Mouse (Mus musculus) adrenal gland, adult 2 months (tissue): ENCODE results near the gene Nr2f1. TPM values are rescaled to one million over a fixed set of nuclear protein-coding genes. Genes with fewer than 3 reads are reported as not detected.

Source experiments
- DNase-seq: peaks from one replicate; pipeline ENCODE4 v3.0.0; 2021
- polyA plus RNA-seq: library from polyadenylated mRNA; depleted of rRNA; stranded (reverse); fragments of >200 nt; gene quantifications from 2 replicates; pipeline ENCODE4 v1.2.3, GENCODE M21; 2012; rRNA removed
- total RNA-seq, 2 experiments: library from RNA; stranded (reverse); gene quantifications; 2 replicates each; pipeline ENCODE4 v1.2.3; 2021

Gene Nr2f1
- total and polyA plus RNA-seq, 3 experiments, result 18.2 to 97.9 (median 22.7) TPM

DNA sequence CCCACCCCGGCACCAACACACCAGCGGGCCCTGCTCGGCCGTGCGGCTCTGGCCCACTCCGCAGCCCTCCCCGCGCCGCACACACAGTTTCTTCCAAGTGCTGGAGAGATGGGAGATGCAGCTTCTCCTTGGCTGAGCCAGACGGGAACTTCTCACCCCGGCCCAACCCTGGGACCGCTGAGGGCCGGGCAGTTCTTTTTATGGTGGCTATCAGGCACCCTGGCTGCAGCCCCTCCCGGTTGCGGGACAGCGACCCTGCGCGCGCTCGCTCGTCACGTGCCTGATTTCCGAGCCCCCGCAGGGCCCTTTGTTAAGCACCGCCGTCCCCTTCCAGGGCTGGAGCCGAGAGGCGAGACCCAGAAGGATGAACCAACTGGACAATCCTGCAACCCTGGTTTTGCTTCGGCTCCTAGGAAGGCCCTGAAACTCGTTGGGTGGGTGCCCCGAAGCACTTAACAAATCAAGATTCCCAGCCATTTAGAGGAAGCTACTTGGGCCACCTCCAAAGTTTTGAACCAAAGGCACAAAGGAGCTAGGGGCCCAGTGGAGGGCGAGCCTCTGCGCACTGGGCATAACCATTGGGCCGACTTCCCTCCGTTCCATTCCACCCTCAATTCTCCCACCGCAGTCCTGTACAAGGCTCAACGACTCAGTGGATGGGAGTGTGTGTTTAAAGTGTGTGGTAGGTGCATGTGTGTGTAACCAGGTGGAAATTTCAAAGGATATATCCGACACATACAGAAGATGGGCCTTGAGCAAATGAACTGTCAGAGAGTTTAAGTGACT, 20.1 kb downstream of the Nr2f1 start:
- peak; percentile 5 for DNase-seq

DNA sequence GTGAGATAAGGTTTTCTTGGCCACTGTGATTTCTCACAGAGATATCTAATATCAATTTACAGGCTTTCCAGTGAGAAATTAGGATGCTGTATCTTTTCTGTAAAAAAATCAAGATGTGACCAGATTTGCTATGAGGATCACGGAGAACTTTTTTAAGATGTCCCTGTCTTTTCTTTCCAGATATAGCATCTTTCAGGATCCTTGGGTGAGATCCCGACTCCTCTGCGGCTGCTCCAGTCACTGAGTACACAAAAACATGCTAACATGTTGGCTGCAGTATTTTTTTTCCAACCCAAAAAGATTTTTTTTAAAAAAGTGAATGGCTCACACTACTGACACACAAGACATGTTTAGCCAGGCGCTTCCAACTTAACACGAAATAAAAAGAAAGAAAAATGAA, 20.8 kb downstream of the Nr2f1 start:
- DNase-seq, result no peak

DNA sequence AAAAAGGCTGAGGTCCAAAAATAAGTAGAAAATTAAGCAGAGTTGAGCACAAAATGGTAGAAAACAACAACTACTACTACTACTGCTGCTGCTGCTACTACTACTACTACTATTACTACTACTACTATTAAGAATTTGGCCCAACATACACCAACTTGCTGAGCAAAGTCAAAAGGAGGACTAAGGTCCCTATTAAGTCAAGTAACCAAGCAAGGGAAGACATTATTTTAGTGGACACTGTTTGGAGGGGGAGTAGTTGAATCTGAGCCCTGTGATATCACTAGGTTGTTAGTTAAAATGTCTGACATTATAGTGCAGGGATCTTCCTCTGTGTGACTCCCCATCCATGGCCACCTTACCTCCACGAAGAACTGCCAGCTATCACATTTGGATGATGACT, 21.5 kb downstream of the Nr2f1 start:
- no peak for DNase-seq

DNA sequence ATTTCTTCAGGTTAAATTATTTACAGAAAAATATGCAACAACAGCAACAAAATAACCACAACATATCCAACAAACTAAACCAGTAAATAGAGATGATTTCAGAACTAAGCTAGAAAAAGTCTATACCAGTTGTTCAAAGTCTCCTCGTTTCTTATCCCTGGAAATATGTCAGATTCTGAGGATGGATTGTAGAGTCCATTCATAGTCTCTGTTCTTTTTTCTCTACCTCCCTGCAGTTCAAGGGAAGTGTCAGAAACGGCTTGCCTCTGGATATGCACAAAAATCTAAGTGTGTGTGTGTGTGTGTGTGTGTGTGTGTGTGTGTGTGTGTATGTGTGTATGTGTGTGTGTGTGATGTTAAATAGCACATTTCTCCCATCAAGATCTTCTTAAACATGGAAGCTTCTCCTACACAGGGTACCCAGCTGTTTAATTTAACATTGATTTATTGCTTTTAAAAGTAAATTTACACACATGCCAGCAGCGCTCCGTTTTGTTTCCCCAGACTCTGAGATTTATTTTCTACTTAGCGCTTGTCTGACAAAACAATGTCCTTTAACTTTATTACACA, 22.1 kb downstream of the Nr2f1 start:
- DNase-seq, result no peak

DNA sequence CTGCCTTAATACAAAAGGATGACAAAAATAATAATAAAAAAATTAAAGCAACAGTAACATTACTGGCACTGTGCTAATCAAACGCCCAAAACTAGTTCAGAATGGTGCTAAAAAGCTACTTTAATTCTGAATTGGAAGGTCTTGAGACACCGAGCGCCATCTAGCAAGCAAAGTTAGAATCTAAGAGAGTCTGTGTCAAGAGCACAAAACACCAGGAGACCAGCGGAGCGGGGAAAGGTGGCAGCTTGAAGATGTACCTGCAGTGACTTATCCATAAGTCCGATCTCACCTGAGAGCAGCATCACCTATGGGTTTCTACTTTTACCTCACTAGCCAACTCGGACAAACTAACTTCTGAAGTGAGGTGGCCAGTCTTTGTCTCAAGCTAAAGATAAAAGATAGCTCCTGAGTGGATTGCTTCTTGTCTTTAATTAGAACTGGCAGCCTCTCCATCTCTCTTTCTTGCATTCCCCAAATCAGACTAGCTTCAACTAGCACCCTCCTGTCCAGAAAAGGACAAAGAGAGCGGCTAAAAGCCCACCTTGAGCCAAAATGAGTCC, 23.7 kb downstream of the Nr2f1 start:
- peak; percentile 13 for DNase-seq

DNA sequence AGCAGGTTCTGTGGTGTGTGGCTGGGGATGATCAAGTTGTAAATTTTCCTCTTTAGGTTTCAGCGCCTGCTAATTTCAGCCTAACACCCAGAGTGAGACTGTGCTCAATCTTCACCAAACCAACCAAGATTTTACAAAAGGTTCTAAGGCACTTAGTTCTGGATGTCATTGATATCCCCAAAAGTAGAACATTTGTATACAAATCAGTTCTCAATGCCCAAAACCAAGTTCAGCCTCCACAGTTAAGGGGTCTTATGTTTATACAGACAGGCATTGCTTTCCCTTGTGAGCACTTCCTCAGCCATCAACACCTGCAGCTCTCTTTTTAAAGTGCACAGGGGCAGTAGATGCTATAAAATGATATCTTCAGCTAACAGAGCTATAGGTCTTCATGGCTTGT, 24.7 kb downstream of the Nr2f1 start:
- DNase-seq, result no peak

DNA sequence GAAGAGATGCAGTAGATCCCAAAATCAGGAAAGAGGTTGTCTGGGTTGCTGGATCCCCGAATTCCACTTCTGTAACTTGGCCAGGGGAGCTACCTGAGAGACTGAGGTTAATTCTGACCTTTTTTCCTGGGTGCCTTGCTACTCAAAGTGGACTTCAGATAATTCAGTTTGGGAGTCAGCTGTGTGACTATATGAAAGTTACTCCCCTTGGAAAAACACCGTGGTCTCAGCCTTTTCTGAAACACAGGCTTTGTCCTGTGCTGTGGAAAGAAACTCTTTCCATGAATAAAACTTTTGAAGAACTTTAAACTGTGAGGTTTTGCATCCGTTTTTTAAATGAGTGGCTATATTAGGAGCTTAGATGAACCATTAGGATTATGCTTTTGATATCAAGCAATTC, 25.4 kb downstream of the Nr2f1 start:
- DNase-seq, result no peak

DNA sequence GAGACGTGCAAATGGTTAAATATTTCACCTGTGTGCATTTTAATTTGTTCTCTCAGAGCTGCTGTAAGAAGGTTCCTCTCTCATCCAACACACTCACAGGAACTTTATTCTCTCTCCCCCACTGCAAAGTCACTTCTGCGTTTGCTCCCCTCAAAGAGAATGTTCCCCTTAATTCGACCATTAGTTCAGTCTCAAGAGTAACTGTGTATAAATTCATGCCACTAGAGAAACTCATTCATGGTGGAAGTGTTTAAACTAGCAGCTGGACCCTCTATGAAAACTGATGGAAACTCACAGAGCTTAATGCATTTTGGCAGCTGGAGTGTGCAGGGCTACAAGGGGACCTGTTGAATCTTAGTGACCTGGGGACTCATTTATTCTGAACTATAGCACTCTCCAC, 26.7 kb downstream of the Nr2f1 start:
- DNase-seq, result no peak

DNA sequence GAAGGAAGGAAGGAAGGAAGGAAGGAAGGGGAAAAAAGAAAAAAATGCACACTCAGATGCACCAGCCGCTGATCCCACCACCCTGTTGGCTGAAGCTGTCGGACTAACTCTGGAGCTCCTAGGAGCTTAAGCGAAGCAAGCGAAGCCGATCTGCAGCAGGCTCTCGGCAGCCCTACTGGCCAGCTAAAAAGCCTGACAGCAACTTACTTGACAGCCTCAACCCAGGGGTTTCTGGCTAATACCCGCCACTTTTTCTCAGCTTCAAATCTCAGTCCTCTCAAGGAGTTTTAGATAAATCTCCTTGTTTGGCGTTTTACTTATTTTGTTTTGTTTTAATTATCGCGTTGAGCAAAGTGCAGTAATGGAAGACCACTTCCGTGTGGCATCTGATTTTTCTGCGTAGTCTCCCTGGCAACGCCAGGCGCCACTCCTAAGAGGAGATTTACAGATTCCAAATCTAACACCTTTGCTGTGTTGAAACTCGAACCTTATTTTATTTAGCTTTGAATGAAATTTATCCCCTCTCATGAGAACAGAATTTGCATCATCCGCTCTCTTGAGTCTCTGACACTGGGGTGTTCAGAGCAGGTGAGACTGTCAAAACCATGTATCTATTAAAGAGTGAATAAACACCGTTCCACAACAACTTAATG, 27.4 kb downstream of the Nr2f1 start:
- no peak for DNase-seq

DNA sequence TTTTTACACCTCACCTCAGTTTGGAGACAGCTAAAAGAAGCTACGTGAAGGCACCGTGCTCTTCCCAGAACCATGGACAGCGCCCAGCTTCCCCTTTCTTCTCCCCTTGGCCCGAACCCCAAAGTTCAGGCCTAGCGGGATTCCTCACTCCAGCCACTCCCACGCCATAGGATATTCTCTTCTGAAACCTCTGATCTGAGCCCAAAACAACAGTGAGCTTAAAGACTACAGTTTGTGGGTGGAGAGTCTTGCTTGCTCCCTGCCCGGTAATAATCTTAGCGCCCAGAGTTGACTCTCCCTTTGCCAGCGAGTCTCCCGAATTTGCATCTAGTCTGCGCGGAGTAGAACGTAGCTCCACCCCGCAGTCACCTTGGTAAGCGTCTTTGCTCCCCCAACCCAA, 28.2 kb downstream of the Nr2f1 start:
- DNase-seq, result peak; percentile 34

DNA sequence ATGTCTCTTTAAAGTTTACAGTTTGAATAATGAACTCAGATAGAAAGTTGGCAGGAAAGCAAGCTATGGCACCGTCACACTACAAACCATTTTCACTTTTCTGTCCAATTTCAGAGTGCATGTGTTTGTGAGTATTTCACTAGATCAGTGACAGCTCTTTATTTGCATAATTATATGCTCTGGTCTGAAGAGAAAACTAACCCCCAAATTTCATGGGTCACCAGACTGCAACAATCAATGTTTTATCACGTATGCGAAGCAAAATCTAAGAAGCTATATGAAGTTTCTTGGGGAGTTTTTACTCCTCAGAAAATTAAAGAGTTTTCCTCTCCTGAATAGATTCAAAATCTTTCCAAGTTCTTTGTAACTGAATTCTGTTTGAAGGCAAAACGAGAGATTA, 31.4 kb downstream of the Nr2f1 start:
- no peak for DNase-seq

DNA sequence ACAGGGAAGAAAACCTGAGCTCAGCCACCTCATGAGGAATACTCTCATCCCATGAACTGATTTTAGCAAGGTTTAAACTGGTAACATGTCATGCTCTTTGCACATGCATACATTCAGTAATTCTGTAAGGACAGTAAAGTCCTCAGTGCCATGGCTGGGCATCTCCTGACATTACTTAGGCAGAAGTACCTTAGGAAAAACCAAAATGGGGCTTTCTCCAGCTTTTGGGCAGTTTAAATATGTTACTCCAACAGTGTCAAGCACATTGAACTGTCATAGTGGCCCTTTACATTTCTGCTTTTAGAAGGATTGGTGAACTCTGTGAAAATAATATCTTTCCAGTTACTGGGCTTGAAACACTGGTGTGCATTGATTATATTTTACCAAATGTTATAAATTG, 34.6 kb downstream of the Nr2f1 start:
- DNase-seq, result no peak

DNA sequence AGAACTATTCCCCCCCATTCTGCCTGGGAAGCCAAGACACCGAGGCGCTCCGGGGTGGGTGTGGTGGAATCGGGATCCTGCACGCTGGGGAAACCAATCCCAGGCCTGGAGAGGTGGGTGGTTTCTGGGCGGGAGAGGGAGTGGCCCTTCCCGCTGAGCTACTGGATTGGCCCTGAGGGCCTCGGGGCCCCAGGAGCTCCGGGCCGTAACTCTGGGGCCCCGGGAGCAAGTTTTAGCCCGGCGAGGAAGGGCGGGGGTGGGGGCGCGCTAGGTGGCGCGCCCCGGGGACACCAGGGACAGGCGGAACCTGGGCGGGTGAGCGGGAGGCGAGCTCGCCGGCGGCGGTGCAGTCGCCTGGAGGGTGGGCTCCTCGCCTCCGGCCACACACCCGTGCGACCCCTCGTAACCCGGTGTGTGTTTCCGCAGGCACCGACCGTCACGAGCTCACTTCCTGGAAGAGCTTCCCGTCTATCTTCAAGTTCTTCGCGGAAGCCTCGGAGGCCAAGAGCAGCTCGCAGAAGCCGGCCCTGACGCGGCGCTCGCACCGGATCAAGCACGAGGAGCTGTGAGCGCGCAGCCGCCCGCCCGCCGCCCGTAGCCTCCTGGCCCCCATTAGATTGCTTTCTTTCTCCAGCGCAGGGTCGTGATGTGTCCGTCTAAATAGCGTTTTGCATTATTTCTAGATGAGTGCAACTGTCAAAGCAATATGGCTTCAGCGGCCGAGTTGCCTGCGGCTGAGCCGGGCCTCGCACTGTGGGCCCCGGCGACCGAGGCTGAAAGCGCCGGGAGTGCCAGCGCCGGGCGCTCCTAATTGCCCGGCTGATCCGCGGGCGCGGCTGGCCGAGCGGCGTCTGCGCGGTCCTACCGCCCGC, 36.2 kb downstream of the Nr2f1 start:
- DNase-seq, result peak; percentile 94

DNA sequence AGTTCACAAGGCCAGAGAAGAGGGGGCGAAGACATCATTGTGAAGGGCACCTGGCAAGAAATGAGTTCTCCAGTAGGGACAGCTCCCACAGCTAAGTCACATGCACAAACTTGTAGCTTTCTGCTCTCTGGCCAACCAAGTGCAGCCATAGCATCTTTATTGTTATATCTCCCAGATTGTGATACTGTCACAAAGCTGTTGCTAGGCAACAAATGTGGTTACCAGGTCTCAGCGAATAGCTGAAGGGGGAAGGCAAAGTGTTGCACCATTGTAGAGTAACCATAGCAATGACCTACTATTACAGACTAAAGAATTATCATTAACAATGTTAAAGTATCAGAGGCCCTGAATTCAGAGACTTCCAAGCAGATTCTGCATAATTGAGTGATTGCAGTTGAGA, 37.4 kb downstream of the Nr2f1 start:
- DNase-seq, result no peak

DNA sequence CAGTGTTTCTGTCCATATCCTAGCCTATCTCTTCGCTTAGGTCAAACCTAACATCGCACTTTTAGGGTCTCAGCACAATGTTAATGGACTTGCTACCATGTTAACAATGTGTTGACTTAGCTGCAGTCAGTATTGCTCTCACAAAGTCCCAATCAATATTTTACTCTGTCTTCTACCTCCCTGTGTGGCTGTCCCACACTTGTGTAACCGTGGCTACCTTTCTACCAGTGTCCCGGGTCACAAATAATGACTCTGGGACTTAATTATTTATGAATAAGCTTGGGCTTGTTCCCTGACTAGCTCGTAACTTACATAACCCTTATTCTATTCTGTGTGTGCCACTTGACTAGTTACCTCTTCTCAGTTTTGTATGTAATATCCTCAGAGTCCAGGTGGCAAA, 42.1 kb downstream of the Nr2f1 start:
- DNase-seq, result no peak

Other genes starting within 250 kb of the Nr2f1 start
- gene Pou5f2, start 174.9 kb downstream of the Nr2f1 start, total RNA-seq, result under 1 TPM; 0.69 to 0.86 TPM
- gene Pou5f2, start 174.9 kb downstream of the Nr2f1 start, polyA plus RNA-seq, result 0.11 TPM in 1 of 2 replicates, not detected in the other